Mouse (Mus musculus) heart, adult 9 months (tissue): ENCODE results near the gene Acot8.

Experiments used
- DNase-seq, 2 experiments: peaks; one replicate each; pipeline ENCODE4 v3.0.0; 2022; ENCODE audit warnings: low spot score in 2 of 2

The Acot8 gene

GRCm38 (mm10) chr2:164783926-164784581 lies 20.6 kb downstream of the Acot8 start:
- DNase-seq = no peak

- DNase-seq = no peak
Observed at GRCm38 (mm10) chr2:164781876-164782275, 22.8 kb downstream of the Acot8 start.

- no peak for DNase-seq
Observed at GRCm38 (mm10) chr2:164779481-164780086, 25.1 kb downstream of the Acot8 start, which contains the start of gene Tnnc2. Gene Tnnc2 (minus strand): TSS chr2:164779967.

GRCm38 (mm10) chr2:164778809-164779208 lies 25.9 kb downstream of the Acot8 start:
- no peak for DNase-seq

- no peak for DNase-seq
Observed at GRCm38 (mm10) chr2:164778015-164778287, 26.7 kb downstream of the Acot8 start.

- DNase-seq = no peak
Observed at GRCm38 (mm10) chr2:164777246-164778014, 27.3 kb downstream of the Acot8 start.

GRCm38 (mm10) chr2:164776801-164777200 lies 27.9 kb downstream of the Acot8 start:
- no peak for DNase-seq

- DNase-seq = no peak
Observed at GRCm38 (mm10) chr2:164776130-164776529, 28.6 kb downstream of the Acot8 start.

GRCm38 (mm10) chr2:164773989-164774364 lies 30.7 kb downstream of the Acot8 start:
- DNase-seq = no peak

- no peak for DNase-seq
Observed at GRCm38 (mm10) chr2:164773229-164773988, 31.3 kb downstream of the Acot8 start.

- DNase-seq = no peak
Observed at GRCm38 (mm10) chr2:164771123-164771522, 33.6 kb downstream of the Acot8 start.

GRCm38 (mm10) chr2:164770279-164770678 lies 34.4 kb downstream of the Acot8 start:
- no peak for DNase-seq

GRCm38 (mm10) chr2:164769258-164770037 lies 35.2 kb downstream of the Acot8 start, which contains the start of gene Ube2c:
Gene Ube2c (plus strand): TSS chr2:164769898.
- peak; percentile 99 for DNase-seq

GRCm38 (mm10) chr2:164767812-164768540 lies 36.7 kb downstream of the Acot8 start:
- no peak for DNase-seq

GRCm38 (mm10) chr2:164765841-164766240 lies 38.8 kb downstream of the Acot8 start:
- no peak for DNase-seq

GRCm38 (mm10) chr2:164762593-164762992 lies 42.1 kb downstream of the Acot8 start:
- DNase-seq = no peak

GRCm38 (mm10) chr2:164761971-164762370 lies 42.7 kb downstream of the Acot8 start:
- no peak for DNase-seq

GRCm38 (mm10) chr2:164761502-164761901 lies 43.2 kb downstream of the Acot8 start:
- no peak for DNase-seq

- DNase-seq = no peak
Observed at GRCm38 (mm10) chr2:164760059-164760833, 44.4 kb downstream of the Acot8 start.

GRCm38 (mm10) chr2:164758692-164759091 lies 46.0 kb downstream of the Acot8 start:
- no peak for DNase-seq
